Mouse (Mus musculus) stomach, postnatal 0 days (tissue): Measurements from ENCODE around the gene Atp5c1. TPM values are rescaled to one million over a fixed set of nuclear protein-coding genes. Genes with fewer than 3 reads are reported as not detected.

Source experiments
- ATAC-seq: fragments of 200-750 bp; cut with Nextera tagmentation; 2 replicates; pipeline ENCODE4 v1.8.0; 2017; ENCODE audit not compliant: low FRiP score, low TSS enrichment
- DNase-seq: peaks from one replicate; pipeline ENCODE4 v3.0.0-alpha.2; 2016; ENCODE audit warnings: low spot score
- H3K27ac ChIP-seq: fragments of 300-500 bp; sonication (generic); replicated peaks from 2 replicates; pipeline ENCODE4 v1.5.1; 2014; ENCODE audit warnings: mild to moderate bottlenecking, control low read depth
- H3K27me3 ChIP-seq: fragments of 300-500 bp; sonication (generic); 2 replicates; pipeline ENCODE4 v1.6.1; 2014; ENCODE audit warnings: low read length; ENCODE audit not compliant: control insufficient read depth, insufficient read depth
- H3K36me3 ChIP-seq: fragments of 300-500 bp; sonication (generic); 2 replicates; pipeline ENCODE4 v1.6.1; 2014; ENCODE audit warnings: low read length, mixed read lengths; ENCODE audit not compliant: control insufficient read depth, insufficient read depth
- H3K4me1 ChIP-seq: fragments of 300-500 bp; sonication (generic); replicated peaks from 2 replicates; pipeline ENCODE4 v1.6.1; 2014; ENCODE audit warnings: antibody characterized with exemption; ENCODE audit not compliant: control insufficient read depth, insufficient read depth
- H3K4me2 ChIP-seq: fragments of 300-500 bp; sonication (generic); replicated peaks from 2 replicates; pipeline ENCODE4 v1.6.1; 2014; ENCODE audit warnings: low read depth, mild to moderate bottlenecking, control low read depth, moderate library complexity
- H3K4me3 ChIP-seq: fragments of 300-500 bp; sonication (generic); 2 replicates; pipeline ENCODE4 v1.5.1; 2014; ENCODE audit warnings: low read depth, low read length, control low read depth
- H3K9ac ChIP-seq: fragments of 300-500 bp; sonication (generic); 2 replicates; pipeline ENCODE4 v1.6.1; 2014; ENCODE audit warnings: mild to moderate bottlenecking, low read length, control low read depth, mixed read lengths
- H3K9me3 ChIP-seq: fragments of 300-500 bp; sonication (generic); 2 replicates; pipeline ENCODE4 v1.6.1; 2016; ENCODE audit warnings: low read length; ENCODE audit not compliant: control insufficient read depth
- CTCF ChIP-seq: IDR thresholded peaks from 2 replicates; pipeline ENCODE4 v1.5.1; 2016; ENCODE audit warnings: antibody characterized with exemption, low read depth, mild to moderate bottlenecking, moderate library complexity
- EP300 ChIP-seq: optimal IDR thresholded peaks from 2 replicates; pipeline ENCODE3; 2016; ENCODE audit warnings: antibody characterized with exemption
- WGBS: fragments of 180-500 bp; shearing (Covaris S2); extraction: QIAGEN DNeasy Blood & Tissue Kit; methylation state at CpG from one replicate; pipeline ENCODE4 v1.1.7; 2014; 5-methylcytosine and 5-hydroxymethylcytosine counted together
- polyA plus RNA-seq: library from polyadenylated mRNA; unstranded; fragments of >200 nt; fragmentation: Nextera tagmentation; extraction: Ambion mirVana; gene quantifications from 2 replicates; pipeline ENCODE4 v1.2.1, GENCODE M21; 2015

Atp5c1 gene
- polyA plus RNA-seq, 1 experiment from 2014 or later, result 620 TPM

- TF ChIP-seq EP300, result no peak
- no peak for TF ChIP-seq CTCF
- Histone ChIP-seq H3K4me2 (no peak overlapping the region), H3K4me3 (no peak overlapping the region), H3K27me3 (no peaks in the 10 kb centered on the region), H3K9ac (no peak overlapping the region), H3K27ac (no peak overlapping the region), H3K9me3 (no peaks in the 10 kb centered on the region), H3K36me3 (no peaks in the 10 kb centered on the region), H3K4me1 (no peaks in the 10 kb centered on the region)
- no peak for ATAC-seq
- WGBS, result 71% methylated on average over 10 of the region's 10 CpGs
- no peak for DNase-seq
Measured at GRCm38 (mm10) chr2:10014951-10015635, 65.2 kb downstream of the Atp5c1 start.

- Histone ChIP-seq H3K27ac (no peak overlapping the region), H3K4me3 (no peak overlapping the region), H3K27me3 (no peaks in the 10 kb centered on the region), H3K36me3 (no peaks in the 10 kb centered on the region), H3K4me2 (no peak overlapping the region), H3K9me3 (no peaks in the 10 kb centered on the region), H3K9ac (no peak overlapping the region), H3K4me1 (no peaks in the 10 kb centered on the region)
- TF ChIP-seq EP300 (no peak), CTCF (peak; percentile 93)
- DNase-seq (no peak), ATAC-seq (no peak)
- WGBS, result 42% methylated on average over 7 of the region's 7 CpGs
Measured at GRCm38 (mm10) chr2:10010263-10010909, 69.9 kb downstream of the Atp5c1 start.

GRCm38 (mm10) chr2:10009671-10010254 lies 70.5 kb downstream of the Atp5c1 start:
- WGBS, result 88% methylated on average over 13 of the region's 13 CpGs
- TF ChIP-seq EP300 (no peak), CTCF (no peak)
- no peak overlapping the region for H3K4me2 ChIP-seq
- H3K9ac ChIP-seq, result no peak overlapping the region
- DNase-seq (no peak), ATAC-seq (no peak)
- no peak overlapping the region for H3K4me3 ChIP-seq
- no peaks in the 10 kb centered on the region for H3K27me3 ChIP-seq
- H3K36me3 ChIP-seq, result no peaks in the 10 kb centered on the region
- no peak overlapping the region for H3K27ac ChIP-seq
- H3K9me3 ChIP-seq, result no peaks in the 10 kb centered on the region
- H3K4me1 ChIP-seq, result no peaks in the 10 kb centered on the region

GRCm38 (mm10) chr2:10008593-10008992 lies 71.7 kb downstream of the Atp5c1 start:
- Histone ChIP-seq H3K36me3 (no peaks in the 10 kb centered on the region), H3K9me3 (no peaks in the 10 kb centered on the region), H3K27me3 (no peaks in the 10 kb centered on the region), H3K27ac (no peak overlapping the region), H3K4me1 (no peaks in the 10 kb centered on the region), H3K4me2 (no peak overlapping the region), H3K9ac (no peak overlapping the region), H3K4me3 (no peak overlapping the region)
- no peak for DNase-seq
- TF ChIP-seq EP300 (no peak), CTCF (no peak)
- no peak for ATAC-seq
- WGBS, result 69% methylated on average over 4 of the region's 4 CpGs

Other genes with a start within 250 kb of the Atp5c1 start
- gene 4930412O13Rik, start 199.3 kb downstream of the Atp5c1 start, polyA plus RNA-seq, result not detected in 2 replicates
- not detected in 2 replicates for gene 9230102O04Rik, start 191.0 kb downstream of the Atp5c1 start, polyA plus RNA-seq
- 7.5 and 8.9 TPM in 2 replicates for gene Gata3, start 190.5 kb downstream of the Atp5c1 start, polyA plus RNA-seq
- gene Taf3, start 31.9 kb downstream of the Atp5c1 start, polyA plus RNA-seq, result 4.7 and 4.9 TPM in 2 replicates
- 15.4 and 16.2 TPM in 2 replicates for gene Kin, start 83 bp upstream of the Atp5c1 start, polyA plus RNA-seq
- 9.0 and 11.3 TPM in 2 replicates for gene Itih2, start 50.9 kb upstream of the Atp5c1 start, polyA plus RNA-seq
- gene Itih5, start 73.1 kb upstream of the Atp5c1 start, polyA plus RNA-seq, result 28.0 and 35.4 TPM in 2 replicates